Mouse (Mus musculus): ENCODE results near the gene Sft2d1.

Gene Sft2d1

GRCm38 (mm10) chr17:8361281-8362103, 50.6 kb downstream of the Sft2d1 start:
- no peak for DNase-seq (ENCODE audit: low read depth)

GRCm38 (mm10) chr17:8367514-8368480, 56.9 kb downstream of the Sft2d1 start:
- DNase-seq (ENCODE audit: low read depth), result no peak

- DNase-seq (ENCODE audit: low read depth), result no peak
Observed at GRCm38 (mm10) chr17:8368570-8368969, 57.7 kb downstream of the Sft2d1 start.

- no peak for DNase-seq (ENCODE audit: low read depth)
Observed at GRCm38 (mm10) chr17:8369171-8369570, 58.3 kb downstream of the Sft2d1 start.

- no peak for DNase-seq (ENCODE audit: low read depth)
Observed at GRCm38 (mm10) chr17:8370634-8371229, 59.8 kb downstream of the Sft2d1 start.

- DNase-seq (ENCODE audit: low read depth), result peak; percentile 43
Observed at GRCm38 (mm10) chr17:8371834-8372233, 60.9 kb downstream of the Sft2d1 start.

- peak; percentile 67 for DNase-seq (ENCODE audit: low read depth)
Observed at GRCm38 (mm10) chr17:8372286-8373046, 61.6 kb downstream of the Sft2d1 start.
